Mouse (Mus musculus) gonadal fat pad, adult 2 months (tissue): Measurements from ENCODE around the gene Zfp580. TPM values are rescaled to one million over a fixed set of nuclear protein-coding genes. Genes with fewer than 3 reads are reported as not detected.
"Not testable (repeated sequence)": the region's sequence is repeated elsewhere in the genome, so short reads cannot be mapped to it uniquely, and the experiment has no call there.

Source experiments
- DNase-seq: peaks from one replicate; pipeline ENCODE4 v3.0.0-alpha.2; 2012; ENCODE audit warnings: low read depth
- polyA plus RNA-seq: library from polyadenylated mRNA; depleted of rRNA; stranded (reverse); fragments of >200 nt; gene quantifications from 2 replicates; pipeline ENCODE4 v1.2.3, GENCODE M21; 2012; rRNA removed

The Zfp580 gene
- 15.5 and 17.9 TPM in 2 replicates for polyA plus RNA-seq

- DNase-seq: no peak
Observed at GRCm38 (mm10) chr7:5051193-5052192, at the start of gene Zfp580. Gene Zfp580, plus strand, starts transcription at chr7:5051538.

DNA sequence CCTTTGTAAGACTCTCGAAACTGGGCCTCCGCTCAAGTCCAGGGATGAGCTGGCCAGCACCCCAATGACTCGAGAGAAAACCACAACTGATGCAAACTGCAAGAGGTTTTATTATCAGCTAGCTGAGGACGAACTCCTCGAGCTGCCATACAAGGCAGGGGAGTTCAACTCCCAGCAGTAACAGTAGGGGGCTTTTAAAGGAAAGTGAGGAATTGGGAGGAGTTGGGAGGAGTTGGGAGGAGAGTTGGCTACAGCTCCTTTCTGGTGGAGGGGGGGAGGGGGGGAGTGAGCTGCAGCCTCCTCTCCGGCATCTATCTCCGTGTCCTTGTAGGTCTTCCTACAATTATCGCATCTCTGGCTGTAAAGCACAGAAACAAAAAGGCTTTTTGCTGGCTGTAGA lies 48.5 kb upstream of the Zfp580 start:
- DNase-seq: not testable (repeated sequence)

GRCm38 (mm10) chr7:5008229-5008628 lies 43.1 kb upstream of the Zfp580 start:
- no peak for DNase-seq

DNA sequence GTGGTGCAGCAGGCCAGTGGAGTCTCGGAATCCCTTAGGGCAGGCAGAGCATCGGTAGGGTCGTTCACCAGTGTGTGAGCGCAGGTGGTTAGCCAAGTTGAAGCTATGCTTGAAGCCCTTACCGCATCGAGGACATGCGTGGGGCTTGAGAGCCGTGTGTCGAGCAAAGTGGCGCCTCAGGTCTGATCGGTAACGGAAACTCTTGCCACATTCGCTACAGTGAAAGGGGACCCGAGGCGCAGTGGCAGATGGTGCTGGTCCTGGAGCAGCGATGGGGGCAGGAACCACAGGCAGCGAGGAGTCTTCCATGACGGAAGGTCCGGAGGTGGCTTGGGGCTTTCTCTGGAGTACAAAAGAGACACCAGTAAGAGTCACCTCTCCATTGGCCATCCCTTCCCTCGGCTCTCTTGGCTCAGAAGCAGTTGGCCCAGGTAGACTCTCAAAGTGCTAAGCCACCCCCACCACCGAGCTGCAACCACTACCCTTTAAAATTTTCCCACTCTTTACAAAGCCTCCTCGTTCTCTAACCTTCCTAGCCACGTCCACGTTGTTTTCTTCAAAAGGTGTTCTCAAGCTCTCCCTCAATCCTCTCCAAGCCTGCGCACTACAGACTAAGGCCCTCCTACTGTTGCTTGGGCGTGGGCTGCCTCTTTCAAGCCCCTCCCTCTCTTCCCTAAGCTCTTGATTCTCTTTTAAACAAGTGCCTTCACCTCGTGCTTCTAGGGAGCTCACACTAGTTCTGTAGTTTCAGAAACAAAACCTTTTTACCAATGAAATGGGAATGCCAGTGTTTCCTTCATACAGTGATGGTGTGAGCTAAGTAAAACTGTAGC lies 38.4 kb upstream of the Zfp580 start:
- no peak for DNase-seq

- DNase-seq: no peak
Observed at GRCm38 (mm10) chr7:5014251-5015117, 36.9 kb upstream of the Zfp580 start, which contains the start of the genes Zfp524 and Fiz1. Gene Zfp524, plus strand, starts transcription at chr7:5014415. Gene Fiz1, minus strand, starts transcription at chr7:5014697.

DNA sequence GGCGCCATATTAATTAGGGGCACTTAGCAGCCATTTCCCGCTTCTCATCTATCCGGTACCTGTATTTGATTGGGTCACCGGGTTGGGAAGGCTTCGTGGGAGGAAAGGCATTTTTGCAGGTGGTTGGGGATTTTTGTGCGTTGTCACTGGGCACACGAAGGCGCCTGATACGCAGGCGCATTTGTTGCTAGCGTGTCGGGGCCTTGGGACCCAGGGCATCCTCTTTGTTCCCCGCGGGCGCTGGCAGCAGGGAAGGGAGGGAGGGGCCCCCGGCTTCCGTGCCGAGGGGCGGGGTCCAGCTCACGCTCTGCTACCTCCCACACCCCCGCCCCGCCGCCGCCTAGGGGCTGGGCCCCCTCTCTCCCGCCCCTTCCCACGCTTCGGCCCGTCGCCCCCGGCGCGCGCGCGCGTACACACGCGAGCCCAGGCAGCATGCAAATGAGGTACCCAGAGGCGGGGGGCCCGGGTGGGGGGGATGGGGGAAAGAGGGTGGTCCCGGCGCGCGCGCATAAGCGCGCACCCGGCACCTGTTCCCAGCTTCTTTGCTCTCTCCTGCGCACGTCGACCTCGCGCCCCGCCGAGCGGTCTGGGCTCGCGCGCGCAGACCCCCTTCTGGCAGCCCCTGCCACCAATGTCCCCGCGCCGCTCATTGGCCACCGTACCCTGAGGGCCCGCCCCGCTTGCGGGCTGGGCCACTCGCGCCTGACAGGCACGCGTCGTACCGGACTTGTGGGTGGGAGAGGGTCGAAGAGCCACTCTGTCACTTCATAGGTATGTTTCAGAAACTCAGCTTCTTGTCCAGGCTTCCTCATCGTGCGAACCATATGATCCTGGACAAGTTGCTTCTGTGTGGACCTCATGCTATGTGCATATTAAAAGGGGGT lies 36.0 kb upstream of the Zfp580 start, which contains the start of gene Gm44973:
Gene Gm44973 (plus strand): TSS at position 379 of the 884 bp plus-strand sequence.
- no peak for DNase-seq

GRCm38 (mm10) chr7:5016057-5016456 lies 35.3 kb upstream of the Zfp580 start:
- no peak for DNase-seq

DNA sequence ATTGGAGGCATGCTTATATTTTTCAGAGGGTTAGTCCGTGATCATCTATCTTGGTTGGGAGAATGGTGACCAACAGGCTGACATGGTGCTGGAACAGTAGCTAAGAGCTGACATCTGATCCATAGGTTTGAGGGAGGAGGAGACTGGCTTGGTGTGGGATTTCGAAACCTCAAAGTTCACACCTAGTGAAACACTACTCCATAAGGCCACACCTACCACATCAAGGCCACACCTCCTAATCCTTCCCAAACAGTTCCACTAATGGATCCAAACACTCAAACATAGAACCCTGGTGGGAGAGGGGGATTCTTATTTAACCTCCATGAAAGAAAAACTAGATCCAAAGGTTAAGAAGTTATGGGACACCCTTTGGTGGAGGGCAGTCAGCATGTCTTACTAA lies 34.4 kb upstream of the Zfp580 start:
- no peak for DNase-seq

DNA sequence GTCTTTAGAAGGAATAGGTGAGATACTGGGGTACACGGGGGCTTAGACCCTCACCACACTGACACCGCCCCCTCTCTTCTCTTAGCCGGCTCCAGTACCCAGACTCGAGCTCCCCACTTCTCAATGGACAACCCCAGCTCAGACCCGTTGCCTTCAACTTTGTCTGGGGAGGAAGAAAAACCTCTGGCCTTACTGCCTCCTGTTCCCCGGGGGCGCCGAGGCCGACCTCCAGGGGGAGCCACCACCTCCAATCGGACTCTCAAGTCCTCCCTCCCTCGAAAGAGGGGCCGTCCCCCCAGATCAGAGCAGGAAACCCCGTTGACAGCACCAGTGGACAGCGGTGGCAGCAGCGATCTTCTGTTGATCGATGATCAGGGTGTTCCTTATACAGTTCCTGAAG lies 34.0 kb upstream of the Zfp580 start:
- DNase-seq: no peak

GRCm38 (mm10) chr7:5017931-5018330 lies 33.4 kb upstream of the Zfp580 start:
- DNase-seq: no peak

DNA sequence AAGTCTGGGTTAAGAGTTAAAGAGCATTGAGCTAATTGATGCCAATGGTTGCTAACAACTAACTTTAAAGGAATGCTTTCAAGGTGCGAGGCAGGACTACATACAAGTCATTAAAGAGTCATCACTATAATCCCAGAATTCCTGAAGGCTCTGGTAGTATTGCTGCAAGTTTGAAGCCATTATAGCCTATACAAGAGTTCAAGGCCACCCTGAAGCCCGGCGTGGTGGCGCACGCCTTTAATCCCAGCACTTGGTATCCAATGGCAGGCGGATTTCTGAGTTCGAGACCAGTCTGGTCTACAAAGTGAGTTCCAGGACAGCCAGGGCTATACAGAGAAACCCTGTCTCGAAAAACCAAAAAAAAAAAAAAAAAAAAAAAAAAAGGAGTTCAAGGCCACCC lies 31.8 kb upstream of the Zfp580 start:
- not testable (repeated sequence) for DNase-seq

DNA sequence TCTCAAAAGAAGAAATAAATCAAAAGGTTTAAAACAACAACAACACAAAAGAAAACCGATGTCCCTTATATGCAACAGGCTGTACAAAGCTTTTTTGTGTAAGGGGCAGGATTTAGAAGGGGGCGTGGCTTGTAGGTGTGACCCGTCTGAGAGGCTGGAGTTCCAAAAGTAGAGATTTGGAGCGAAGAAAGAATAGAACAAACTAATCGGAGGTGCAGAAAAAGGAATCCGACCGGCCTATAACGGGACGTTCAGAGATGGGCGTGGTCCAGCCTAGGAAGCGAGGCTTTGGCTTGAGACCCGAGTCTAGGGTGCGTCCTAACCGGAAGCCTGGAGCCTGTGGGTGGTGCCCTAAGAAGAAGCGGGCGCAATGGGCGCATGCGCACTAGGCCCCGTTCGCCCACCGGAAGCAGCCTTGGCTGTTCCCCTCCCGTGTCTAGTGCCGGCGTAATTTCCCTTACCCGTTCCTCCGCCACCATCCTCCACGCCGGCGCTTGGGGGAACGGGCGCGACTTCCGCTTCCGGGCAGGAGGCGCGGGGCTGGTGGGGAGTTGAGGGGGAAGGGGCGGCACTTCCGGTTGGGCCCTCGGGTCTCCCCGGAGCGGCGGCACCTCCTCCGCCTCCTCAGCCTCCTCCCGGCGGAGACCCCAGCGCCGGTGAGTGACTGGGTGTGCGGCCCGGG lies 31.2 kb upstream of the Zfp580 start, which contains the start of the genes Zfp865 and Ccdc106:
Gene Zfp865 (plus strand): TSS at position 377 of the 682 bp plus-strand sequence.
Gene Ccdc106 (plus strand): TSS at position 554 of the 682 bp plus-strand sequence.
- DNase-seq: no peak

GRCm38 (mm10) chr7:5020685-5021084 lies 30.7 kb upstream of the Zfp580 start:
- DNase-seq: no peak

GRCm38 (mm10) chr7:5021197-5021596 lies 30.1 kb upstream of the Zfp580 start:
- no peak for DNase-seq

GRCm38 (mm10) chr7:5029543-5029942 lies 21.8 kb upstream of the Zfp580 start:
- no peak for DNase-seq

DNA sequence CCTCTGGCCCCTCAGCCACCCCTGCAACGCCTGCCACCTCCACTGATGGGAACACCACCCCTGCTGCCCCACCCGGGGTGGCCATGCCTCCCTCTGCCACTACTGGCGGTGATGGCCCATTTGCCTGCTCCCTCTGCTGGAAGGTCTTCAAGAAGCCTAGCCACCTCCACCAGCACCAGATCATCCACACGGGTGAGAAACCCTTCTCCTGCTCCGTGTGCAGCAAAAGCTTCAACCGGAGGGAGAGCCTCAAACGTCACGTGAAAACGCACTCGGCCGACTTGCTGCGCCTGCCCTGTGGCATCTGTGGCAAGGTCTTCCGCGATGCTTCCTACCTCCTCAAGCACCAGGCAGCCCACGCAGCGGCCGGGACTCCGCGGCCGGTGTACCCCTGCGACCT lies 21.4 kb upstream of the Zfp580 start:
- DNase-seq: no peak

GRCm38 (mm10) chr7:5030554-5031275 lies 20.6 kb upstream of the Zfp580 start:
- DNase-seq: no peak

GRCm38 (mm10) chr7:5031496-5031895 lies 19.8 kb upstream of the Zfp580 start:
- DNase-seq: no peak

DNA sequence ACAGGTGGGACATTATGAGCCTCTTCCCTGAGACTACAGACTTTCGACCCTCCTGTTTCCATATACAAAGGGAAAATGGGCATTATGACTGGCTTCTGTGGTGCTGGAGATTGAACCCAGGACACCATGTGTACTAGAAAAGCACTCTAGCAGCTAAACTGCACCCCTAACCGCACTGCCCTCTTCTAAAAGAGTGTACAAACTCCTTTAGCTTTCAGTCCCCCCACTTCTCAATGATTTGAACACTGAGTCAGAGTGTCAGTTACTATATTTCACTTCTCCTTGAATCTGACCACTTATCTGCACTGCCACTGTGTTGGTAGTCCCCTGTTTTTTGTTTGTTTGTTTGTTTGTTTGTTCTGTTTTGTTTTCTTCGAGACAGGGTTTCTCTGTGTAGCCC lies 17.5 kb upstream of the Zfp580 start, which contains the start of gene 4632433K11Rik:
Gene 4632433K11Rik (plus strand): TSS at position 301 of the 400 bp plus-strand sequence.
- DNase-seq: no peak
